Mouse (Mus musculus): Measurements from ENCODE around the gene Olfr1532-ps1. TPM values are rescaled to one million over a fixed set of nuclear protein-coding genes. Genes with fewer than 3 reads are reported as not detected.

The Olfr1532-ps1 gene
- polyA plus RNA-seq (2014; fragmentation: Illumina TruSeq; extraction: RNeasy Lipid Tissue Mini Kit (QIAGEN cat#74804); ENCODE audit: low read depth, low replicate concordance): not detected

DNA sequence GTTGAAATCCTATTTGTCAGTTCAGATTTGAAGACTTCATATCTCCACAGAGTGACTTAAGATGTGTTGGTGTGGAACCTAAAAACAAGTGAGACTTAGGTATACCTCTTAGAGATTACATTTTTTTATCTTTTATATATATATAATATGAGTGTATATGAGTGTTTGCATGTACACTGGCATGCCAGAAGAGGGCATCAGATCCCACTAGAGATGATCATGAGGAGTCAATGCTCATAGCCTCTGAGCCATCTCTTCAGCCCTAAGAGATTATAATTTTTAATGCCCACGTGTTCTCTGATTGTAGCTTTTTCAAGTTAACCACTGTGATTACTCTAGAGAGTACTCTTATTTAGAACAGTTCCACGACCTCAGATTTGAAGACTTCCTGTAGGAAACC is at the start of gene Olfr1532-ps1:
TSS of gene Olfr1532-ps1 (plus strand) at position 326 of the 400 bp plus-strand sequence.

DNA sequence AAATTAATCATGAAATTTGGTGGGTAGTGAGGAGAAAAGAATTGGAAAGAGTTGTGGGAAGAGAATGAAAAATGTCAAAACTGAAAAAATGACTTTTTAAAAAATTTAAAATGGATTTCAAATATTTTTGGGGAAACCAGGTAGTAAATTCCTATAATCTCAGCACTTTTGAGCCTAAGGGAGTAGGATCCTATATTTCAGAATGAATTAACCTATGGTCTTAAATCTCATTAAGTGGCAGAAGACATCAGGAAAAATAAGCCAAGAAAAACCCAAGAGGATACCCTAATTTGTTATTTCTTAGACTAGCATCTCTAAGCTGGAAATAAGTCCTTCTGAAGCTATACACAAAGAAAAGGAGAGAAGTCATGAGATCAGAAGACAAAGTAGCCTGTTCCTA is 44.9 kb upstream of the Olfr1532-ps1 start, which contains the start of gene Olfr704:
TSS of gene Olfr704 (plus strand) at position 301 of the 400 bp plus-strand sequence.

DNA sequence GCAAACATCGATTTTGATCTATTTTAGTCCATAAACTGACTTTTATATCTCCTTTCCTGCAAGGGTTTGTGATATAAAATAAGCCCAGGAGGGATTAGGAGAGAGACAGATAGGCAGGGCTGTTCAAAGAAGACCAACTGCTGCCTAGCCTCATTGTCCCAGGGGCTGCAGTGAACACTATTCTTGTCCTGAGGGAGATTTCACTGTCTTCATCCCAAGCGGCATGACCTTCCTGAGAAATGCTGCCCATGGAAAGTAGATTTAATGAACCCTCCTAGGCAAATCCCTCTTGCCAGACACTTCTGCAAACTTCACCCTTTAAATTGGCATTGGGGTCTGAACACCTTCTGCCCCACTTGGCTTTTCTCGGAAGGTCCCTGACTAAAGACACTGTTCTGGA is 31.0 kb upstream of the Olfr1532-ps1 start, which contains the start of gene Olfr705:
TSS of gene Olfr705 (minus strand) at position 101 of the 400 bp plus-strand sequence.

DNA sequence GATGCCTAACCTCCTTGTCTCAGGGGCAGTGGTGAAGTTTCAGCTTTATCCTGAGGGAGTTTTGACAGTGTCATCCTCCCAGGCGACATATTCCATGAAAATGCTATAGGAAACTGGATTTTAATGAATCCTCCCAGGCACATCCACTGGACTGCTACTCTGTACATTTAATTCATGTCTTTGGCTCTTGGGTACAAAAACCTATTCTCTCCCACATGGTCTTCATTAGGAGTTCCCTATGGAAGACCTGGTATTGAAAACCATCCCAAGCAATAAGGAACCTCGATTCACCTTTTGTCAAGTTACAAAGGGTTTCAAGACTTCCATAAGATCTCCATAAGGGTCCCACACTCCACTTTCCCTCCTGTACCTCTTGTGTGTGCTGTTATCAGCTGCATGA is 19.7 kb upstream of the Olfr1532-ps1 start, which contains the start of gene Olfr706:
TSS of gene Olfr706 (minus strand) at position 101 of the 400 bp plus-strand sequence.

DNA sequence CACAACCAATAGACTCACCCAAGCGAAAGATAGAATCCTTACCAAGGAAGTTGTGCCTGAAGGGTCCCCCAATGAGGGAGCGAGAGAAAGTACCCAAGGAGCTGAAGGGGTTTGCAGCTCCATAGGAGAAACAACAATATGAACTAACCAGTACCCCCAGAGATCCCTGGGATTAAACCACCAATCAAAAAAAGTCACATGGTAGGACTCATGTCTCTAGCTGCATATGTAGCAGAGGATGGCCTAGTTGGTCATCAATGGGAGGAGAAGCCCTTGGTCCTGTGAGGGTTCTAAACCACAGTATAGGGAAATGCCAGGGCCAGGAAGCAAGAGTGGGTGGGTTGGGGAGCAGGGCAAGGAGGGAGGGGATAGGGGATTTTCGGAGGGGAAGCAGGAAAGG is 6.7 kb upstream of the Olfr1532-ps1 start, which contains the start of gene Olfr707:
TSS of gene Olfr707 (minus strand) at position 101 of the 400 bp plus-strand sequence.

DNA sequence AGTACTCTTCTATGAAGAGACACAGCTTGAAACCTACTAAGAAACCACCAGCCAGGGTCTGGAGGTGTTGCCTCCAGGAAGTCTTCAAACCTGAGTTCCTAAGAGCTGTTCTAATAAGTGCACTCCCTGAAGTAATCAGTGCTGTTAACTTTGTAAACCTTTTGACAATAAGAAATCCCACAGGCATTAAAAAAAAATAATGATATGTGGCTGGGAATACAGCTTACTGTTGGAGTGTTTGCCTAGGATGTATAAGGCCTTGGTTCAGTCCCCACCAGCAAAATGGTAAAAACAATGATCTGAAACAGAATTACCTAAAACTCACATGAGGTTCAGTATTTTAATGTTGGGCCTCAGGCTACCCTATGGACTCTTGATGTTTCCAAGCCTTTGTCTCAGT is 24.3 kb downstream of the Olfr1532-ps1 start, which contains the start of gene Olfr709-ps1:
TSS of gene Olfr709-ps1 (minus strand) at position 101 of the 400 bp plus-strand sequence.

DNA sequence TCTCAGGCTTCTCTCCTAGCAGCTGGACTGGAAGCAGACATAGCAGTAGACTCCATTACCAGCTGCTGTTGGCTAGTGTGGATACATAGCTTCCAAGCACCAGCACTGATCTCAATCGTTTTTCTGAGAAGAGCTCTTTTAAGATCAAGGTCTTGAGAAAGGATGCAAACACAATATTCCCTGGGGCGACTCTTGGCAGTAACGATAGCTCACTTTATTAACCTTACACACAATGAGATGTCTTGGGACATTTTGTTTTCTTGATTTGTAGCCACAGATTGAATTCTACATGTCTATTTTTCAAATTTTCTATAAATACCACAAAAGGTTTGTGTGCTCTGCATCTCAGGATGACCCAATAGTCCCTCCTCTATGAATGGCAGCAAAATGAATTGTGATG is 40.4 kb downstream of the Olfr1532-ps1 start, which contains the start of gene Olfr710:
TSS of gene Olfr710 (minus strand) at position 101 of the 400 bp plus-strand sequence.

DNA sequence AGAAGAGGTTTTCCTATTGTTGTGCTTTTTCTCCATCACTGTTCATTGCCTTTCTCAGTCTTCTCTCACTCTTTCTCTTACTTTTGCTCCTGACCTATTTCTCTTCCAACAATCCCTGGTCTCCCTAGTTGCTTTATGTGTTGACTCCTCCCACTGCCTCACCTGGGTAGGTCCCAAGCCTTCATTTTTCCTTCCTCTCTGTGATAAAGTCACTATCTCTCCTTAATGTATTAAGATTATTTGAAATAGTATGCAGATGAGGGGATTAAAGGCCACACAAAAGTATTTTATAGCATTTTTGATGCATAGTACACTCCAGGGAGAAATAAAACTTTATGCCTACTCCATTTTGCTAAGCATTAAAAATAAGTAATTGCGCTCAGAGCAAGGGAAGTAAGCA is 56.0 kb downstream of the Olfr1532-ps1 start, which contains the start of gene Olfr6:
TSS of gene Olfr6 (minus strand) at position 101 of the 400 bp plus-strand sequence.

Other genes with a start within 250 kb of the Olfr1532-ps1 start
- gene Olfr693, start 227.4 kb upstream of the Olfr1532-ps1 start, polyA plus RNA-seq (2014; fragmentation: Illumina TruSeq; extraction: RNeasy Lipid Tissue Mini Kit (QIAGEN cat#74804); ENCODE audit: low read depth, low replicate concordance): not detected
- gene Olfr694, start 216.2 kb upstream of the Olfr1532-ps1 start, polyA plus RNA-seq (2014; fragmentation: Illumina TruSeq; extraction: RNeasy Lipid Tissue Mini Kit (QIAGEN cat#74804); ENCODE audit: low read depth, low replicate concordance): not detected
- not detected for gene Olfr695, start 191.6 kb upstream of the Olfr1532-ps1 start, polyA plus RNA-seq (2014; fragmentation: Illumina TruSeq; extraction: RNeasy Lipid Tissue Mini Kit (QIAGEN cat#74804); ENCODE audit: low read depth, low replicate concordance)
- gene Olfr697, start 165.6 kb upstream of the Olfr1532-ps1 start, polyA plus RNA-seq (2014; fragmentation: Illumina TruSeq; extraction: RNeasy Lipid Tissue Mini Kit (QIAGEN cat#74804); ENCODE audit: low read depth, low replicate concordance): not detected
- gene Olfr698, start 152.6 kb upstream of the Olfr1532-ps1 start, polyA plus RNA-seq (2014; fragmentation: Illumina TruSeq; extraction: RNeasy Lipid Tissue Mini Kit (QIAGEN cat#74804); ENCODE audit: low read depth, low replicate concordance): not detected
- not detected for gene Olfr699, start 114.8 kb upstream of the Olfr1532-ps1 start, polyA plus RNA-seq (2014; fragmentation: Illumina TruSeq; extraction: RNeasy Lipid Tissue Mini Kit (QIAGEN cat#74804); ENCODE audit: low read depth, low replicate concordance)
- gene Olfr700, start 99.2 kb upstream of the Olfr1532-ps1 start, polyA plus RNA-seq (2014; fragmentation: Illumina TruSeq; extraction: RNeasy Lipid Tissue Mini Kit (QIAGEN cat#74804); ENCODE audit: low read depth, low replicate concordance): not detected
- not detected for gene Olfr701, start 93.9 kb upstream of the Olfr1532-ps1 start, polyA plus RNA-seq (2014; fragmentation: Illumina TruSeq; extraction: RNeasy Lipid Tissue Mini Kit (QIAGEN cat#74804); ENCODE audit: low read depth, low replicate concordance)
- not detected for gene Olfr702, start 74.1 kb upstream of the Olfr1532-ps1 start, polyA plus RNA-seq (2014; fragmentation: Illumina TruSeq; extraction: RNeasy Lipid Tissue Mini Kit (QIAGEN cat#74804); ENCODE audit: low read depth, low replicate concordance)
- not detected for gene Olfr703, start 64.6 kb upstream of the Olfr1532-ps1 start, polyA plus RNA-seq (2014; fragmentation: Illumina TruSeq; extraction: RNeasy Lipid Tissue Mini Kit (QIAGEN cat#74804); ENCODE audit: low read depth, low replicate concordance)
- not detected for gene Olfr704, start 44.8 kb upstream of the Olfr1532-ps1 start, polyA plus RNA-seq (2014; fragmentation: Illumina TruSeq; extraction: RNeasy Lipid Tissue Mini Kit (QIAGEN cat#74804); ENCODE audit: low read depth, low replicate concordance)
- gene Olfr705, start 31.1 kb upstream of the Olfr1532-ps1 start, polyA plus RNA-seq (2014; fragmentation: Illumina TruSeq; extraction: RNeasy Lipid Tissue Mini Kit (QIAGEN cat#74804); ENCODE audit: low read depth, low replicate concordance): not detected
- not detected for gene Olfr706, start 19.8 kb upstream of the Olfr1532-ps1 start, polyA plus RNA-seq (2014; fragmentation: Illumina TruSeq; extraction: RNeasy Lipid Tissue Mini Kit (QIAGEN cat#74804); ENCODE audit: low read depth, low replicate concordance)
- not detected for gene Olfr707, start 6.8 kb upstream of the Olfr1532-ps1 start, polyA plus RNA-seq (2014; fragmentation: Illumina TruSeq; extraction: RNeasy Lipid Tissue Mini Kit (QIAGEN cat#74804); ENCODE audit: low read depth, low replicate concordance)
- not detected for gene Olfr709-ps1, start 24.2 kb downstream of the Olfr1532-ps1 start, polyA plus RNA-seq (2014; fragmentation: Illumina TruSeq; extraction: RNeasy Lipid Tissue Mini Kit (QIAGEN cat#74804); ENCODE audit: low read depth, low replicate concordance)
- gene Olfr710, start 40.3 kb downstream of the Olfr1532-ps1 start, polyA plus RNA-seq (2014; fragmentation: Illumina TruSeq; extraction: RNeasy Lipid Tissue Mini Kit (QIAGEN cat#74804); ENCODE audit: low read depth, low replicate concordance): not detected
- not detected for gene Olfr6, start 55.9 kb downstream of the Olfr1532-ps1 start, polyA plus RNA-seq (2014; fragmentation: Illumina TruSeq; extraction: RNeasy Lipid Tissue Mini Kit (QIAGEN cat#74804); ENCODE audit: low read depth, low replicate concordance)
- not detected for gene Olfr711, start 67.5 kb downstream of the Olfr1532-ps1 start, polyA plus RNA-seq (2014; fragmentation: Illumina TruSeq; extraction: RNeasy Lipid Tissue Mini Kit (QIAGEN cat#74804); ENCODE audit: low read depth, low replicate concordance)
- gene Olfr2, start 98.1 kb downstream of the Olfr1532-ps1 start, polyA plus RNA-seq (2014; fragmentation: Illumina TruSeq; extraction: RNeasy Lipid Tissue Mini Kit (QIAGEN cat#74804); ENCODE audit: low read depth, low replicate concordance): not detected
- gene Olfr713, start 123.2 kb downstream of the Olfr1532-ps1 start, polyA plus RNA-seq (2014; fragmentation: Illumina TruSeq; extraction: RNeasy Lipid Tissue Mini Kit (QIAGEN cat#74804); ENCODE audit: low read depth, low replicate concordance): not detected
- gene Olfr714, start 163.0 kb downstream of the Olfr1532-ps1 start, polyA plus RNA-seq (2014; fragmentation: Illumina TruSeq; extraction: RNeasy Lipid Tissue Mini Kit (QIAGEN cat#74804); ENCODE audit: low read depth, low replicate concordance): not detected
- not detected for gene Olfr17, start 185.2 kb downstream of the Olfr1532-ps1 start, polyA plus RNA-seq (2014; fragmentation: Illumina TruSeq; extraction: RNeasy Lipid Tissue Mini Kit (QIAGEN cat#74804); ENCODE audit: low read depth, low replicate concordance)
- not detected for gene Olfr715b, start 202.4 kb downstream of the Olfr1532-ps1 start, polyA plus RNA-seq (2014; fragmentation: Illumina TruSeq; extraction: RNeasy Lipid Tissue Mini Kit (QIAGEN cat#74804); ENCODE audit: low read depth, low replicate concordance)
- gene Olfr715, start 223.1 kb downstream of the Olfr1532-ps1 start, polyA plus RNA-seq (2014; fragmentation: Illumina TruSeq; extraction: RNeasy Lipid Tissue Mini Kit (QIAGEN cat#74804); ENCODE audit: low read depth, low replicate concordance): not detected
- not detected for gene Olfr716, start 230.3 kb downstream of the Olfr1532-ps1 start, polyA plus RNA-seq (2014; fragmentation: Illumina TruSeq; extraction: RNeasy Lipid Tissue Mini Kit (QIAGEN cat#74804); ENCODE audit: low read depth, low replicate concordance)